Mouse (Mus musculus) myocyte (in vitro differentiated cells): ENCODE measurements at regions not wholly inside any gene's neighbourhood (a gene's known extent, or its start where the extent isn't known, plus 50 kb on each side); places are given as distances from the start of the nearest gene placed in this dataset.

ENCODE experiments used
- CEBPB ChIP-seq: IDR thresholded peaks from 2 replicates; pipeline ENCODE4 v1.6.1; 2011; ENCODE audit warnings: mild to moderate bottlenecking, moderate library complexity; ENCODE audit not compliant: poor library complexity, insufficient read depth, severe bottlenecking
- E2F4 ChIP-seq: IDR thresholded peaks from one replicate; pipeline ENCODE4 v1.6.1; 2011; ENCODE audit warnings: mild to moderate bottlenecking, control low read depth, moderate library complexity; ENCODE audit not compliant: insufficient read depth
- MAX ChIP-seq: IDR thresholded peaks from one replicate; pipeline ENCODE4 v1.6.1; 2011; ENCODE audit warnings: low read depth, mild to moderate bottlenecking, control low read depth
- MYOD1 ChIP-seq, 3 experiments: IDR thresholded peaks; one replicate each; pipeline ENCODE4 v1.6.1; 2011; ENCODE audit warnings: control low read depth in 2 of 3, low read depth in 2 of 3, mild to moderate bottlenecking in 2 of 3, moderate library complexity in 1 of 3; ENCODE audit not compliant: insufficient read length in 2 of 3, control insufficient read depth in 1 of 3
- MYOG ChIP-seq, 3 experiments: IDR thresholded peaks; one replicate each; pipeline ENCODE4 v1.6.1; 2011; ENCODE audit warnings: control low read depth in 2 of 3, low read depth in 2 of 3, mild to moderate bottlenecking in 2 of 3; ENCODE audit not compliant: insufficient read length in 2 of 3, control insufficient read depth in 1 of 3, insufficient read depth in 1 of 3
- POLR2A ChIP-seq: IDR thresholded peaks from one replicate; pipeline ENCODE4 v1.6.1; 2011; ENCODE audit warnings: low read depth, mild to moderate bottlenecking, control low read depth, moderate library complexity; ENCODE audit not compliant: insufficient read length
- POLR2AphosphoS2 ChIP-seq: IDR thresholded peaks from one replicate; pipeline ENCODE4 v1.6.1; 2011; ENCODE audit warnings: low read depth, control low read depth; ENCODE audit not compliant: insufficient read length
- REST ChIP-seq: IDR thresholded peaks from one replicate; pipeline ENCODE4 v1.6.1; 2011; ENCODE audit warnings: mild to moderate bottlenecking, control low read depth, moderate library complexity; ENCODE audit not compliant: insufficient read depth, insufficient read length
- SRF ChIP-seq: IDR thresholded peaks from one replicate; pipeline ENCODE4 v1.6.1; 2011; ENCODE audit warnings: low read depth; ENCODE audit not compliant: control insufficient read depth, insufficient read length
- TCF12 ChIP-seq: IDR thresholded peaks from one replicate; pipeline ENCODE4 v1.6.1; 2011; ENCODE audit warnings: mild to moderate bottlenecking, control low read depth; ENCODE audit not compliant: poor library complexity, insufficient read depth, severe bottlenecking
- TCF3 ChIP-seq: IDR thresholded peaks from one replicate; pipeline ENCODE4 v1.6.1; 2011; ENCODE audit warnings: low read depth, control low read depth; ENCODE audit not compliant: insufficient read length
- USF1 ChIP-seq: IDR thresholded peaks from one replicate; pipeline ENCODE4 v1.6.1; 2011; ENCODE audit warnings: low read depth, mild to moderate bottlenecking, control low read depth, moderate library complexity

DNA sequence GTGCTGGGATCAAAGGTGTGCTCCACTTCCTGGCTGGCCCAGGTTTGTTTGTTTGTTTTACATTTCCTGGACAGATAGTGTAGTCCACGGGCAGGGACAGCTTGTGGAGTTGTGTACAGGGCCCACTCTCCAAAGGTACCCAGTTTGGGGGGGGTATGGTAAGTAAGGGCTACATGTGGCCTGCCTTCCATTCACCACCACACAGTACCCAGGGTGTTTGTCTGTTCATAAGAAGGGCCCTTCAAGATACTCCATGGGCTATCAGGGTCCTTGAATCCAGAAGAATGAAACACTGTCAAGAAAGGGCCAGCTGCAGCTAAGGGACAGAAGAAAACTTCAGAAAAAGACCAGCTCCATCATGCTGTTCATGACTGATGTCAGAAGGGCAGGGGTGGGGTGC, 89.6 kb upstream of the Ywhaq start:
- no peak for TF ChIP-seq SRF
- no peak for TF ChIP-seq TCF12
- no peak for TF ChIP-seq POLR2AphosphoS2
- no peak for TF ChIP-seq MAX
- no peak for TF ChIP-seq POLR2A
- no peak for TF ChIP-seq MYOD1 (IDR thresholded peaks at IDR 0.05; ENCODE audit: control insufficient read depth in 1 of 3, insufficient read length in 2 of 3, low read depth in 2 of 3)
- no peak for TF ChIP-seq CEBPB
- TF ChIP-seq TCF3 = no peak
- TF ChIP-seq E2F4 = no peak
- no peak for TF ChIP-seq MYOG (IDR thresholded peaks at IDR 0.05; ENCODE audit: control insufficient read depth in 1 of 3, insufficient read depth in 1 of 3, insufficient read length in 2 of 3, low read depth in 2 of 3)
- TF ChIP-seq USF1 = no peak
- no peak for TF ChIP-seq REST
